Mouse (Mus musculus): ENCODE measurements around the gene Lrrfip1.

DNA sequence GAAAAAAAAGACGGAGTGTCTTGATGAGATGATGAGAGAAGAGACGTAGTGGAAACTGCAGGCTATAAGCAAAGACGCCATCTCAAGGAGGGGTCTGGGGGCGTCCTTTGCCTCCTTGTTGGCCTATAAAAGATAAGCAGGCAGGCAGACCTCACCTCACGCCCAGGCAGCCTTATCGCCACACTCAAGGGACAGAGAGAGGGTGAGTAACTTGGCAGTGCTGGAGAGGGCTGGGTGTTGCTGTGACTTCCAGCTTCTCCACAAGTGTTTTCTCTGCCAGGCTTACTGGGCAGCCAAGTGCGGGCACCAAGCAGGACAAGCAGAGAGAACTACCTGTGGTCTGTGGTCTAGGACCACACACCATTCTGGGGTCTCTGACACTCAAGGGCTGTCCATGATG, 46.9 kb upstream of the Lrrfip1 start:
- no peak for TF ChIP-seq CTCF (IDR thresholded peaks at IDR 0.05; ENCODE audit: control insufficient read depth, insufficient read depth, insufficient read length)
- no peak for TF ChIP-seq MAX (IDR thresholded peaks at IDR 0.05)

Data from C2C12 (cell line).